Mouse (Mus musculus): ENCODE results near the gene Celsr1.

- TF ChIP-seq POLR2A (IDR thresholded peaks at IDR 0.05; ENCODE audit: extremely low read depth, insufficient read depth, low read length), result no peak
- TF ChIP-seq CTCF (IDR thresholded peaks at IDR 0.05; ENCODE audit: low read depth, low read length), result no peak
Observed at GRCm38 (mm10) chr15:85900318-85900717, 133.3 kb downstream of the Celsr1 start.
